Mouse (Mus musculus) induced T-regulatory cell, adult 2 months (primary cell): ENCODE results near the gene Abcf3.

Experiments used
- DNase-seq: peaks from one replicate; pipeline ENCODE4 v3.0.0-alpha.2; 2012; ENCODE audit warnings: low read depth

The Abcf3 gene

DNA sequence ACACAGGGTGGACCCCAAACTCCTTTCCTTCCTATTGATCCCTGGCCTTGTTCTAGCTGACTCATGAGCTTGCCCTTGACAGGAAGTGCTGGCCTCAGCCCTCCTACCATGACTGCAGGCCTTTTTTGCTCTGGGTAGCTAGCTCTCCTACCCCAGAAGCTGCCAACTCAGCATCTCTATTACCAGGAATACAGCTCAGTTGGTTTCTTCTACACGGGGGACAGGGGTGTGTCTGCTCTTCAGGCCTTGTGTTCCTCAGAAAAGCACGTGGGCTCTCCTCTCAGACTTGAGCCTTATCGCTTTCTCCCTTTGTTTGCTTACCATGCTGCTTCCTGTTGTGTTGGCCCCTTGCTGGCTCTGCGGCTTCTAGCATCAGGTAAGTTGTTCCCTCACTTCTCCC, 7.9 kb upstream of the Abcf3 start:
- no peak for DNase-seq

DNA sequence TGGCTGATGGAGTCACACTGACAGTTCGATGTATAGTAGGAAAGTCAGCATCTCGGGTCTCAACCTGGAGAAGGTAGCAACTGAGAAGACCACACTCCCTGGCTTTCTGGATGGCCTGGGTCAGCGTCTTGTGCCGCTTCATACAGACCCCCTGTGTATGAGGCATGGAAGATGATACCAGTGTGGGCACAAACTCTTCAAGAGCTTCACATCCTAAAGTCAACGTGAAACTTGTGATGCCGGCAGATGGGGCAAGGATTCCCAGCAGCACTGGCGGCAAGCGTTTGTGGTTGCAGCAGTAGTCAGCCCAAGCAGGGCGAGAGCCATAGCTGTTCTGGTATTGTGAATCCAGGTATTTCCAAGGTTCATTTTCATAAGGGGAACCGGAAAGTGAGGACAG, 2.7 kb upstream of the Abcf3 start:
- DNase-seq: no peak

DNA sequence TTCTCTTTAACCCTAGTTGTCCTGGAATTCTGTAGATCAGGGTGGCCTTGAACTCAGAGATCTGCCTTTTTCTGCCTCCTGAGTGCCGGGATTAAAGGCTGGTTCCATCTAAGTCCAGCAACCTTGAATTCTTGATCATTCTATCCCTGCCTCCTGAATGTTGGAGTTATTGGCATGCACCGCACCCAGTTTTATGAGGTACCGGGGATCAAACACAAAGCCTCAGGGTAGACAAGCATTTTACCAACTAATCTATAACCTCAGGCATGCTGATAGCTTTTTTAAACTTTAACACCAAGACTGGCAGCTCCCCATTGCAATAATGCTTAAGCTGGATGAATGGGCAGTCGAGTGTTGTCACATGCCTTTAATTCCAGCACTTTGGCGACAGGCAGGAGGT, 954 bp upstream of the Abcf3 start:
- DNase-seq: no peak

GRCm38 (mm10) chr16:20549161-20549560, 784 bp downstream of the Abcf3 start:
- no peak for DNase-seq

DNA sequence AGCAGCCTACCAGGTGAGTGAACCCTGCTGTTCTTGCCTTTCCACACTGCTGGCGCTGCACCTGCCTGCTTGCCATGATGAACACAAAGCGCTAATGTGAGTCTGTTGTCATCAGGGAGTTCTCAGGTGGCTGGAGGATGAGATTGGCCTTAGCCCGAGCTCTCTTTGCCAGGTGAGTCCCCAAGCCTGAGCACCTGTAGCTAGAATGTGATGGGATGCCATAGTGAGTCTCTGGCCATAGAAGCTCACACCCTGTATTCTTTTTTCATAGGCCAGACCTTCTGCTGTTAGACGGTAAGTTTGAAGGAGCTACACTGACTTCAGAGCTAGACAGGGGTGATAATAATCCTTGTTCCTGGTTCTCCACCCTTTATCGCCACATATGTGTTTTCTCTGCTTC, 3.3 kb downstream of the Abcf3 start:
- no peak for DNase-seq

GRCm38 (mm10) chr16:20552594-20552993, 4.2 kb downstream of the Abcf3 start:
- no peak for DNase-seq

GRCm38 (mm10) chr16:20555000-20555399, 6.6 kb downstream of the Abcf3 start:
- no peak for DNase-seq

DNA sequence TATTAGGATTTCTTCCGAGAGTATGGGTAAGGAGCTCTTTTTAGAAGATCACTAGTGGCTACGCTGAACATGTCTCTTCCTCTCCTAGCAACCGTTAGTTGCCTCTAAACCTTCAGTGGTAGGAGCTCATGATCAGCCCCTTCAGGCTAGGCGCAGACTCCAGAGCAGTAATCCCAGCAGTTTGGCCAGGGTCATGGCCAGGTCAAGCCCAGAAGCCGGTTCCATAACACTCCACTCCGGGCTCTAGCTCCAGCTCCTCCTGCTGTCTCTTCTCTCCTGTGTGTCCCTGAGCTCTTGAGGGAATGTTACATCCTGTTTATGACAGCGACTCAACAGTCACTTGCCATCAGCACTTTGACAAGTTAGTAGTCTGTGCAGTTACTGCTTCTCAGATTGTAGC, 9.0 kb downstream of the Abcf3 start:
- DNase-seq: no peak

DNA sequence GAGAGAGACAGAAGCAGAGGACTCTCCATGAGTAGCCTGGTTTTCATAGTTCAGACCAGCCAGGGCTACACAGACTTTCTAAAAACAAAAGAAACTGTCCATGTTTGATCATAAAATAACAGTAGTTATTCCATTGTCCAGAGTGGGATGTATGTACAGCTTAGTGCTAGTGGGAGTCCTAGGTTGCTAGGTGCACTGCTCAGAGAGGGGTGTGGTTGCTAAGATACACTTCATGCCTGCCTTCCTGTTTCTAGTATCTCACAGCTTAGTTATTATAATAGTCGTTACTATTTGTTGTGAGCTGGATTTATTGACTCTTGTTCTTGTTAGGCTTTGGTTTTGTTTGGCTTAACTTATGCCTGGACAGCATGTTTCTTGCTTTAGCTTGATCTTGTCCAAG, 16.7 kb downstream of the Abcf3 start:
- no peak for DNase-seq

DNA sequence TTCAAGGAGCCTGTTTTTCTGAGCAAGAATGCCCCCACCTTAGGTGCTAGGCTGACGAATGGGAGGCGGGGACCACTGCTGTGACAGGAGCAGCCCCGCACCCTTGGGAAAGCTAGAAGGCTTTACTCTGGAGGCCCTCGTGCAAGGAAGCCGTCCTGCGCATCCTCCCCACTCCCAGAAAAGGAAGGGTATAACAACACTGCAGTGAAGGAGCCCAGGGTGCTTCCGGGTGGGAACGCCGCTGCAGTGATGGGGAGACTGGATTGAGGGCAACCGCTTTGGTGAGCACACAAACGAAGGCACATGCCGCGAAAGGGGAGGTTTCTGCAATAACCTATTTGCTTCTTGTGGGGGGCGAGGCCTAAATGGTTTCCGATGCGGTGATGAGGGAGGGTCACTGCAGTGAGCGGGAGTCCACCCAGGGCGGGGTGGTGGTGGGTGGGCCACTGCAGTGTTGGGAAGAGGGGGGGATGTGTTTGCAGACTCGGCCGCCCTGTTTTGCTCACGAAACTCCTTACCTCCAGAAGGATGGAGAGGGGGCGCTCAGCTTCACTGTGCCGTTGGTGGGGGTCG, 41.1 kb downstream of the Abcf3 start, which contains the start of gene Vwa5b2:
Vwa5b2 (plus strand) TSS at position 106 of the 573 bp plus-strand sequence.
- no peak for DNase-seq

DNA sequence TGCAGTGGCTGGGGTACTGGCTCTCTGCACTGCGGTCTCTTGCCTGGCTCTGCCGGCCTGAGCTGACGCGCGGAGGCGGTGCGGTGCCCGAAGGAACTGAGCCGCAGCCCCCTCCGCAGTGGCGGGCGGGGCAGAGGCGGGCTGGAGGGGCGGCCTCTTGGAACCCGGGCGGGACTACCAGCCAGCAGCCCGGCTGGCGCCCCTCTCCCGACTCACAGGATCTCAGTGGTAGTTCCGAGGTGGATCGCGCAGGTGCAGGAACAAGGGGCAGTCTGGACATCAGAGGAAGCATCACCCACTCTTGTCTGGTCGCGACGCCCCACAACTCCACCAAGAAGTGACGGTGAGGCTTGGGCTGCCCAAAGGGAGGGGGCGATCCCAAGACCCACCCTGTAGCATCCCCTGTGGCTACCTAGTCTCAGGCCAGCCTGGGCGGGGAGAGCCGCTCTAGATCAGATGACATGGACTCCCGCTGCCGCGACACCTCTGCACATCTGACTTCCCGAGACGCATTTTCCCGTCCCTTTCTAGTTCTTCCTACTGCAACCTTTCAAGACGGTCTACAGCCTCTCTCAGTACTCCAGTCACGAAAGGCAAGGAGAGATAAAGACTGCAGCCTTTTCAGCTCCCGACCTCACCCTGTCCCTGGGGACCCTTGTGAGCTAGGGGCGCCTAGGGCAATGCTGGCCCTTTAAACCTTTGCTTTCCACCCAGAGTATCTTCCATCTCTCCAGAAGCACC, 41.7 kb downstream of the Abcf3 start:
- DNase-seq: no peak

- DNase-seq: no peak
These were observed 42.3 kb downstream of the Abcf3 start for GRCm38 (mm10) chr16:20590680-20591038.

DNA sequence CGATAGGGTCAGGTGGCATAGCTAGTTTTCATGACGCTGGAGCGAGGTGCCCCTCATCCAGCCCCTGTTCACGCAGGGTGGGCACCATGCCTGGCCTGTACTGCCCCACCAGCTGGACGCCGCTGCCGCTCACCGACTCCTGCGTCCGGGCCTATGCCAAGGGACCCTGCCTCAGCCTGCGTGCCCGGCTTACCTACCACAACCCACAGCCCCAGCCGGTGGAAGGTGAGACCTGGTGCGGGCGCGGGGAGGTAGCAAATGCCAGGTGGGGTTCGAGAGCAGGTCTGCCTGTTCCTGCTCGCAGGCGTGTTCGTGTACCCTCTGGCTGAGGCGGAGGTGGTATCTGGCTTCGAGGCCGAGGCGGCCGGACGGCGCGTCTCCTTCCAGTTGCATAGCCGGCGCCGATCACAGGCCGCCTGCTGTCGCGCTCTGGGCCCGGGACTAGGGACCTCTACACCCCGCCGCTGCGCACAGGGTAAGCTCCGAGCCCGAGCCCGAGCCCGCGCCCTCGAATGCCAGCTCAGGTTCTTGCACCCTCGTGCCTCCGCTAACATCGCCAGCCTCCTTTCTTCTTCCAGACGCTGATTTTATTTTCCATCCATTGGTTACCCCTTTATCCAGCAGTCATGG, 42.8 kb downstream of the Abcf3 start:
- no peak for DNase-seq

GRCm38 (mm10) chr16:20595060-20595673, 46.8 kb downstream of the Abcf3 start:
- DNase-seq: no peak

- no peak for DNase-seq
These were observed 47.4 kb downstream of the Abcf3 start for GRCm38 (mm10) chr16:20595737-20596136.

- DNase-seq: no peak
These were observed 48.5 kb downstream of the Abcf3 start for GRCm38 (mm10) chr16:20596687-20597441.

DNA sequence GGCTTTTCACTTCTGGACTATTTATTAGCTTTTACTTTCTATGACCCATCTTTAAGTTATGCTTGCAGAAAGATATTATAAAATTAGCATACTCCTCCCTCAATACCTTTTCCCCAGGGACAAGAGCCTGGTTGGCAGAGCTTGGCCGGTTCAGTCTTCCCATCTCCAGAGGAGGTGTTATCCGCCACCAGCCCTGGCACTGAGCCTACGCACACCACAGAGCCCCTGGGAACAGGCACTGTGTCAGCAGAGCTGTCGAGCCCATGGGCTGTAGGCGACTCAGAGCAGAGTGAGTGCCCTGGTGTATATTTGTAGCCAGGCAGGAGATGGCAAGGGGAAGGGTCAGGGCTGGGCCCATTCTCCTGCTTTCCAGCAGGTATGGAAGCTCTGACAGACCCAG, 52.1 kb downstream of the Abcf3 start:
- no peak for DNase-seq

DNA sequence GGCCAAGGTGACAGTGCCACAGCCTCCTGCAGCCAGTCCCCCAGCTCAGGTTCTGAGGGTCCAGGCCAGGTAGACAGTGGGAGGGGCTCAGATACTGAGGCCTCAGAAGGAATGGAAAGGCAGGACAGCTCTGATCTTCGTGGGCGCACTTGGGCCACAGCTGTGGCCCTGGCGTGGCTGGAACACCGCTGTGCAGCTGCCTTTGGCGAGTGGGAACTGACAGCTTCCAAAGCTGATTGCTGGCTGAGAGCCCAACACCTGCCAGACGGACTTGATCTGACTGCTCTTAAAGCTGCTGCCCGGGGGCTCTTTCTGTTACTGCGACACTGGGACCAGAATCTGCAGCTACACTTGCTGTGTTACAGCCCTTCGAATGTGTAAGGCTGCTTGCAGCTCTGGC, 56.3 kb downstream of the Abcf3 start:
- no peak for DNase-seq

GRCm38 (mm10) chr16:20610501-20611356, 62.4 kb downstream of the Abcf3 start:
- peak; percentile 93 for DNase-seq
